Mouse (Mus musculus) forebrain, embryonic 16.5 days (tissue): Measurements from ENCODE around the gene Fbxl14. TPM values are rescaled to one million over a fixed set of nuclear protein-coding genes. Genes with fewer than 3 reads are reported as not detected.

Experiments
- ATAC-seq: fragments of 200-750 bp; cut with Nextera tagmentation; 2 replicates; pipeline ENCODE4 v1.8.0; 2017; ENCODE audit warnings: mild to moderate bottlenecking, moderate library complexity
- H3K27ac ChIP-seq: fragments of 300-500 bp; sonication (generic); 2 replicates; pipeline ENCODE4 v1.5.1; 2014; ENCODE audit warnings: low read length, control low read depth
- H3K27me3 ChIP-seq: fragments of 300-500 bp; sonication (generic); replicated peaks from 2 replicates; pipeline ENCODE4 v1.6.1; 2014; ENCODE audit warnings: low read length; ENCODE audit not compliant: control insufficient read depth, insufficient read depth
- H3K36me3 ChIP-seq: fragments of 300-500 bp; sonication (generic); 2 replicates; pipeline ENCODE4 v1.6.1; 2014; ENCODE audit not compliant: control insufficient read depth, insufficient read depth
- H3K4me1 ChIP-seq: fragments of 300-500 bp; sonication (generic); replicated peaks from 2 replicates; pipeline ENCODE4 v1.6.1; 2014; ENCODE audit warnings: low read length; ENCODE audit not compliant: control insufficient read depth, insufficient read depth
- H3K4me2 ChIP-seq: fragments of 300-500 bp; sonication (generic); 2 replicates; pipeline ENCODE4 v1.6.1; 2014; ENCODE audit warnings: mild to moderate bottlenecking, low read length, control low read depth
- H3K4me3 ChIP-seq: fragments of 300-500 bp; sonication (generic); replicated peaks from 2 replicates; pipeline ENCODE4 v1.5.1; 2014; ENCODE audit warnings: mild to moderate bottlenecking, low read length, control low read depth
- H3K9ac ChIP-seq: fragments of 300-500 bp; sonication (generic); replicated peaks from 2 replicates; pipeline ENCODE4 v1.6.1; 2014; ENCODE audit warnings: low read depth, low read length, control low read depth
- H3K9me3 ChIP-seq: fragments of 300-500 bp; sonication (generic); 2 replicates; pipeline ENCODE4 v1.6.1; 2016; ENCODE audit warnings: low read length; ENCODE audit not compliant: control insufficient read depth
- WGBS: fragments of 180-500 bp; shearing (Covaris S2); extraction: QIAGEN DNeasy Blood & Tissue Kit; methylation state at CpG from one replicate; pipeline ENCODE4 v1.1.7; 2014; 5-methylcytosine and 5-hydroxymethylcytosine counted together
- polyA plus RNA-seq: library from polyadenylated mRNA; unstranded; fragments of >200 nt; fragmentation: Nextera tagmentation; extraction: Ambion mirVana; gene quantifications from 2 replicates; pipeline ENCODE4 v1.2.1, GENCODE M21; 2015

Gene Fbxl14
- polyA plus RNA-seq, 1 experiment from 2014 or later = 3.1 TPM

GRCm38 (mm10) chr6:119466921-119467784 lies 12.3 kb upstream of the Fbxl14 start:
- no peak overlapping the region for H3K27ac ChIP-seq
- 78% methylated on average over 10 of the region's 10 CpGs for WGBS
- H3K4me2 ChIP-seq = no peak overlapping the region
- no peaks in the 10 kb centered on the region for H3K36me3 ChIP-seq
- ATAC-seq = no peak
- no peak overlapping the region for H3K9ac ChIP-seq
- no peak overlapping the region for H3K4me3 ChIP-seq
- H3K27me3 ChIP-seq = no peaks in the 10 kb centered on the region
- no peaks in the 10 kb centered on the region for H3K9me3 ChIP-seq
- H3K4me1 ChIP-seq = no peaks in the 10 kb centered on the region

DNA sequence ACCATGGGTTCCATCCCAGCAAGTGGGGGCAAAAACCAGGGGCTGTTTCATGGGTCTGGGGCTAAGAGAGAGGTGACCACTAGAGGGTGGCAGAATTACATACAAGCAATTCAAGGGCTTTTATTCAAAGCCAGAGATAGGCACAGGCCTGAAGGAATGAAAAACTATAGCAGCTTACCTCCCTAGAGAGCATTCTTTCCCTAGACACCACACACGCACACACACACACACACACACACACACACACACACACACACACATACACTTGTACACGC lies 11.7 kb upstream of the Fbxl14 start:
- H3K9ac ChIP-seq = no peak overlapping the region
- no peak overlapping the region for H3K27ac ChIP-seq
- H3K4me3 ChIP-seq = no peak overlapping the region

DNA sequence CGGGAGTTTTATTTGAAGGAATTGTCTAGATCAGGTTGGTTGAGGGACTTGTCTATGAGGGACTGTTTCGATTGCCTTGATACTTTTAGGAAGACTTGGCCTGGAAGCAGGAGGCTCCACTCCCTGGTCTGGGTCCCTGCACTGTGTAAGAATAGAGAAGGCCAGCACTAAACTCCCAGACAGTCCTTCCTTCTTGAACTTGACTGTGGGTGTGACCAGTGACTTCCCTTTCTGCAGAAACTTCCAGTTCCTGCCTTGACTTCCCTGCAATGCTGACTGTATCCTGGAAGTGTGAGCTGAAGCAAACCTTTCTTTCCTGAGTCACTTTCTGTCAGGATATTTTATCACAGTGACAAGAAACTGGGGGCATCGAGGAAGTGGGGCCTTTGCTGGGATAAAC lies 8.7 kb upstream of the Fbxl14 start:
- Histone ChIP-seq H3K4me3 (no peak overlapping the region), H3K4me2 (no peak overlapping the region), H3K27me3 (no peaks in the 10 kb centered on the region), H3K9ac (no peak overlapping the region), H3K9me3 (no peaks in the 10 kb centered on the region), H3K4me1 (no peaks in the 10 kb centered on the region), H3K27ac (no peak overlapping the region), H3K36me3 (no peaks in the 10 kb centered on the region)
- 95% methylated on average over 3 of the region's 3 CpGs for whole genome bisulfite sequencing
- no peak for ATAC-seq

More for the DNA sequence above, 11.7 kb upstream of the Fbxl14 start:
- H3K4me2 ChIP-seq = no peak overlapping the region
- ATAC-seq = no peak
- no peaks in the 10 kb centered on the region for H3K27me3 ChIP-seq
- H3K9me3 ChIP-seq = no peaks in the 10 kb centered on the region
- no peaks in the 10 kb centered on the region for H3K4me1 ChIP-seq
- no peaks in the 10 kb centered on the region for H3K36me3 ChIP-seq
- WGBS = 83% methylated on average over 2 of the region's 2 CpGs

DNA sequence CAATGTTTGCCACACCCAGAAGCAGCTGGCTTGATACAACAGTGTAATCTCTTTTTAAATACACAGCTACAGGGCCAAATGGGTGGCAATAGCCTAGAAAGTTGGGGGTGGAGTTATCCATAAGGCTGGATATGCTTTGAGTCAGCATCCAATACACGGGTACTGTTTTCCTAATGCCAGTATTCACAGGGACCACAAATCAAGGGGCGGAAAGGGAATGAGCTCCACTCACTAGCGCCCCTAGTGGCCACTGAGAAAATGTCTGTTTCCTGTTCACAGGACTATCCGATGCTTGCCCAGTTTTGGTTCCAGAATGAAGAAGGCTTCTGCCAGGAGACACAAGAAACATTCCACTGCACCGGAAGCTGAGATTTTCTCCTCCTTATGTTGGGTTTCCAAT lies 7.3 kb upstream of the Fbxl14 start:
- WGBS = 20% methylated on average over 5 of the region's 5 CpGs
- H3K9me3 ChIP-seq = no peaks in the 10 kb centered on the region
- H3K9ac ChIP-seq = no peak overlapping the region
- no peaks in the 10 kb centered on the region for H3K36me3 ChIP-seq
- H3K27ac ChIP-seq = no peak overlapping the region
- H3K27me3 ChIP-seq = no peaks in the 10 kb centered on the region
- H3K4me3 ChIP-seq = no peak overlapping the region
- ATAC-seq = no peak
- no peaks in the 10 kb centered on the region for H3K4me1 ChIP-seq
- no peak overlapping the region for H3K4me2 ChIP-seq

DNA sequence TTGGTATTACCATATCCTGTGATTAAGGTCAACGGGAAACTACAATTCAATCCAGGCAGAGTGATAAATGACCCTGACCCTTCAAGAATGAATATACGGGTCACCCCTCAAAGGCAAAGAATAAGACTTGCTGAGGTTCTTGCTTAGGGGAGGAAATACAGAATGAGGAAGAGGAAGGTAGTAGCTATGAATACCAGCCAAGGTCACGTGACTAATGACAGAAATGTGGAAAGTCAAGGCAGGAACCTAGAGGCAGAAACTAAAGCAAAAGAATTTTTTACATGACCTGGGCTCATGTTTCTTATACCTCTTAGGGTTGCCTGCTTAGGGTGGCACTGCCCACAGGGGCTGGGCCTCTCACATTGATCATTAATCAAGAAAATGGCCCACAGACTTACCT lies 6.8 kb upstream of the Fbxl14 start:
- no peak for ATAC-seq

GRCm38 (mm10) chr6:119473446-119473845 lies 6.0 kb upstream of the Fbxl14 start:
- no peak overlapping the region for H3K27ac ChIP-seq
- H3K27me3 ChIP-seq = no peaks in the 10 kb centered on the region
- ATAC-seq = no peak
- no peak overlapping the region for H3K9ac ChIP-seq
- H3K9me3 ChIP-seq = no peaks in the 10 kb centered on the region
- WGBS = 86% methylated on average over 7 of the region's 7 CpGs
- H3K36me3 ChIP-seq = no peaks in the 10 kb centered on the region
- H3K4me2 ChIP-seq = no peak overlapping the region
- no peak overlapping the region for H3K4me3 ChIP-seq
- peaks cover 7% of the 10 kb centered on the region for H3K4me1 ChIP-seq

More for the DNA sequence above, 6.8 kb upstream of the Fbxl14 start:
- Histone ChIP-seq H3K4me2 (no peak overlapping the region), H3K4me3 (no peak overlapping the region), H3K9ac (no peak overlapping the region), H3K9me3 (no peaks in the 10 kb centered on the region), H3K36me3 (no peaks in the 10 kb centered on the region), H3K27ac (no peak overlapping the region), H3K27me3 (no peaks in the 10 kb centered on the region), H3K4me1 (peaks cover 1% of the 10 kb centered on the region)
- 88% methylated on average over 3 of the region's 3 CpGs for whole genome bisulfite sequencing

DNA sequence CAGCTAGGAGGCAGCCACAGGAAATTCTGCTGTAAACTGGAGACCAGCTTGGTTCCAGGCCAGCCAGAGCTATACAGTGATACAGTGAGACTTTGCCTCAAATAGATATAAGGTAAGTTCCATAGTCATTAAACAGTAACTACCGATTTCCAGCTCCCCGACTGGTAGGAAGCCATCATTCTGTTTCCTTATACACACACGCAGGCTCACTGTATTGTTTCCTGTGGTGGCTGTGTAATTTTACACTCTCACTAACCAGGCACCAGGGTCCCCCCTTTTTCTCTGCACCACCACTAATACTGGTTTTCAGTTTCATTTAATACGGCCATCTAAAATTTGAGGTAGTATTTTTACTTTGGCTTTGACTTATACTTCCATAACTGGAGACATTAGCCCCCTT lies 5.5 kb upstream of the Fbxl14 start:
- Histone ChIP-seq H3K36me3 (no peaks in the 10 kb centered on the region), H3K4me1 (peaks cover 11% of the 10 kb centered on the region), H3K4me3 (no peak overlapping the region), H3K27ac (no peak overlapping the region), H3K9me3 (no peaks in the 10 kb centered on the region), H3K9ac (no peak overlapping the region), H3K27me3 (no peaks in the 10 kb centered on the region), H3K4me2 (no peak overlapping the region)
- ATAC-seq = no peak
- 92% methylated on average over 4 of the region's 4 CpGs for WGBS

GRCm38 (mm10) chr6:119475988-119476387 lies 3.5 kb upstream of the Fbxl14 start:
- Histone ChIP-seq H3K9ac (no peak overlapping the region), H3K4me3 (no peak overlapping the region), H3K4me1 (peaks cover 11% of the 10 kb centered on the region), H3K36me3 (no peaks in the 10 kb centered on the region), H3K9me3 (no peaks in the 10 kb centered on the region), H3K27me3 (no peaks in the 10 kb centered on the region), H3K4me2 (no peak overlapping the region), H3K27ac (no peak overlapping the region)
- WGBS = 90% methylated on average over 6 of the region's 6 CpGs
- no peak for ATAC-seq

DNA sequence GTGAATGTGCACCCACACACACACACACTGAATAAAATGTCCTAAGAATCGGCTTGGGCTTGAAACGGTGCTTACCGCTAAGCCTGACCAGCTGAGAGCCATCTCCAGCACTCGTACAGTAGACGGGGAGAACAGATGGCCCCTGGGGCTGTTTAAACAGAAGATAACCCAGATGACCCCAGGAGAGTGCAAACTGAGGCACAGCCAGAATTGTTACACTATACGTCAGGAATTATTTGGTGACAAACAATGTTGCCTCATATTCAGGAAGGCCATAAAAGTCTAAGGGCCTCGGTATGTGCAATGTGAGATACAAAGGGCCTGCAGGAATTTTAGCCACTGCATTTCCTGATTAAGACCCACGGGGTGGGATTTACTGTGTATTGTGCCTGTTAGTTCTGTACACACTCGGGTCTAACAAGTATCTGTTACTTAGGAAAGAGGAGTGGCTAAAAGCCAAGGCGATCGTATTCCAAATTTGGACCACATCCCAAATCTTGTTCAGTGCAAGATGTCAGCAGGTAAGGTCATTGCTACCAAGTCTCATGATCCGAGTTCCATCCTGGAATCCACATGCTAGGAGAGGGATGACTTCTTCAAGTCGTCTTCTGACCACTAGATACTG lies 1.7 kb upstream of the Fbxl14 start:
- Histone ChIP-seq H3K4me2 (no peak overlapping the region), H3K27me3 (no peaks in the 10 kb centered on the region), H3K4me3 (no peak overlapping the region), H3K4me1 (peaks cover 19% of the 10 kb centered on the region), H3K27ac (no peak overlapping the region), H3K9me3 (no peaks in the 10 kb centered on the region), H3K9ac (no peak overlapping the region), H3K36me3 (no peaks in the 10 kb centered on the region)
- no peak for ATAC-seq
- WGBS = 55% methylated on average over 13 of the region's 13 CpGs
